Mouse (Mus musculus) C2C12 (cell line): ENCODE results near the gene Mlxipl. TPM values are rescaled to one million over a fixed set of nuclear protein-coding genes. Genes with fewer than 3 reads are reported as not detected.

ENCODE experiments used
- H3K27me3 ChIP-seq: one replicate; pipeline ENCODE4 v1.6.1; 2011; ENCODE audit not compliant: control insufficient read depth, insufficient read depth, insufficient read length
- H3K36me3 ChIP-seq: one replicate; pipeline ENCODE4 v1.6.1; 2011; ENCODE audit not compliant: control insufficient read depth, insufficient read depth
- H3K4me3 ChIP-seq: one replicate; pipeline ENCODE4 v1.5.1; 2011; ENCODE audit warnings: mild to moderate bottlenecking, control low read depth; ENCODE audit not compliant: poor library complexity, insufficient read depth, severe bottlenecking
- H3K79me2 ChIP-seq: one replicate; pipeline ENCODE4 v1.6.1; 2011; ENCODE audit not compliant: control insufficient read depth, insufficient read depth
- H3K79me3 ChIP-seq: one replicate; pipeline ENCODE4 v1.6.1; 2011; ENCODE audit warnings: low read depth, control low read depth
- H3ac ChIP-seq: one replicate; pipeline ENCODE3; 2011; ENCODE audit warnings: low read depth; ENCODE audit not compliant: control insufficient read depth, insufficient read length
- CEBPB ChIP-seq: IDR thresholded peaks from one replicate; pipeline ENCODE4 v1.6.1; 2011; ENCODE audit warnings: low read depth, mild to moderate bottlenecking, control low read depth, moderate library complexity
- CTCF ChIP-seq: IDR thresholded peaks from one replicate; pipeline ENCODE4 v1.5.1; 2011; ENCODE audit not compliant: control insufficient read depth, insufficient read depth, insufficient read length
- FOSL1 ChIP-seq: IDR thresholded peaks from one replicate; pipeline ENCODE4 v1.8.0; 2011; ENCODE audit warnings: mild to moderate bottlenecking, low read length; ENCODE audit not compliant: poor library complexity, insufficient read depth, severe bottlenecking
- MAX ChIP-seq: IDR thresholded peaks from one replicate; pipeline ENCODE4 v1.6.1; 2011; ENCODE audit warnings: mild to moderate bottlenecking, control low read depth
- MYOD1 ChIP-seq: IDR thresholded peaks from one replicate; pipeline ENCODE4 v1.6.1; 2011; ENCODE audit warnings: low read depth; ENCODE audit not compliant: control insufficient read depth, insufficient read length
- MYOG ChIP-seq: IDR thresholded peaks from one replicate; pipeline ENCODE4 v1.6.1; 2011; ENCODE audit not compliant: control insufficient read depth, insufficient read length; ENCODE audit errors: extremely low read depth
- USF1 ChIP-seq: IDR thresholded peaks from one replicate; pipeline ENCODE4 v1.6.1; 2011; ENCODE audit warnings: low read depth, mild to moderate bottlenecking, control low read depth, moderate library complexity
- polyA plus RNA-seq: library from polyadenylated mRNA; unstranded; fragments of >200 nt; fragmentation: generic; extraction: Trizol; gene quantifications from one replicate; pipeline ENCODE4 v1.2.1, GENCODE M21; 2012; ENCODE audit warnings: missing spikeins

The Mlxipl gene
- polyA plus RNA-seq, 1 experiment, result not detected

GRCm38 (mm10) chr5:135179616-135180015, 89.9 kb downstream of the Mlxipl start:
- peaks cover 48% of the 10 kb centered on the region for H3K36me3 ChIP-seq
- H3K4me3 ChIP-seq, result no peak overlapping the region
- H3K27me3 ChIP-seq, result no peaks in the 10 kb centered on the region

GRCm38 (mm10) chr5:135180796-135181195, 91.1 kb downstream of the Mlxipl start:
- H3ac ChIP-seq, result no peak overlapping the region
- TF ChIP-seq USF1, result no peak
- no peak for TF ChIP-seq FOSL1
- TF ChIP-seq CEBPB, result no peak
- TF ChIP-seq MAX, result no peak
- TF ChIP-seq MYOG, result no peak
- TF ChIP-seq MYOD1, result no peak
- TF ChIP-seq CTCF, result no peak
- no peaks in the 10 kb centered on the region for H3K79me3 ChIP-seq
- peaks cover 41% of the 10 kb centered on the region for H3K36me3 ChIP-seq
- no peaks in the 10 kb centered on the region for H3K27me3 ChIP-seq
- H3K4me3 ChIP-seq, result no peak overlapping the region
- H3K79me2 ChIP-seq, result no peaks in the 10 kb centered on the region

More at GRCm38 (mm10) chr5:135179616-135180015, 89.9 kb downstream of the Mlxipl start:
- Histone ChIP-seq H3K79me3 (no peaks in the 10 kb centered on the region), H3K79me2 (no peaks in the 10 kb centered on the region), H3ac (no peak overlapping the region)
- no peak for TF ChIP-seq CEBPB
- TF ChIP-seq USF1, result no peak
- no peak for TF ChIP-seq MAX
- no peak for TF ChIP-seq FOSL1
- TF ChIP-seq MYOG, result no peak
- TF ChIP-seq CTCF, result no peak
- TF ChIP-seq MYOD1, result no peak

- H3K79me3 ChIP-seq, result no peaks in the 10 kb centered on the region
- no peaks in the 10 kb centered on the region for H3K27me3 ChIP-seq
- no peak for TF ChIP-seq CTCF
- H3K4me3 ChIP-seq, result no peak overlapping the region
- H3K36me3 ChIP-seq, result peaks cover 41% of the 10 kb centered on the region
- no peaks in the 10 kb centered on the region for H3K79me2 ChIP-seq
- no peak overlapping the region for H3ac ChIP-seq
Measured at GRCm38 (mm10) chr5:135181776-135182175, 92.1 kb downstream of the Mlxipl start.

- Histone ChIP-seq H3K79me3 (peaks cover 8% of the 10 kb centered on the region), H3K4me3 (no peak overlapping the region), H3K27me3 (no peaks in the 10 kb centered on the region), H3ac (no peak overlapping the region), H3K36me3 (peaks cover 35% of the 10 kb centered on the region), H3K79me2 (peaks cover 11% of the 10 kb centered on the region)
- no peak for TF ChIP-seq MYOD1
- no peak for TF ChIP-seq FOSL1
Measured at GRCm38 (mm10) chr5:135183131-135183861, 93.6 kb downstream of the Mlxipl start.

- Histone ChIP-seq H3K4me3 (no peak overlapping the region), H3K27me3 (no peaks in the 10 kb centered on the region), H3K79me2 (peaks cover 28% of the 10 kb centered on the region), H3K36me3 (peaks cover 32% of the 10 kb centered on the region), H3ac (no peak overlapping the region), H3K79me3 (peaks cover 25% of the 10 kb centered on the region)
- no peak for TF ChIP-seq MYOG
- no peak for TF ChIP-seq MYOD1
- TF ChIP-seq USF1, result no peak
- TF ChIP-seq MAX, result no peak
- no peak for TF ChIP-seq CTCF
- TF ChIP-seq FOSL1, result no peak
- TF ChIP-seq CEBPB, result no peak
Measured at GRCm38 (mm10) chr5:135185016-135185415, 95.3 kb downstream of the Mlxipl start.

GRCm38 (mm10) chr5:135185596-135185995, 95.9 kb downstream of the Mlxipl start:
- TF ChIP-seq CEBPB (no peak), MYOD1 (no peak), USF1 (no peak), CTCF (no peak)
- H3K4me3 ChIP-seq, result no peak overlapping the region
- H3K79me2 ChIP-seq, result peaks cover 34% of the 10 kb centered on the region
- peaks cover 31% of the 10 kb centered on the region for H3K79me3 ChIP-seq
- H3K27me3 ChIP-seq, result no peaks in the 10 kb centered on the region
- no peak overlapping the region for H3ac ChIP-seq
- H3K36me3 ChIP-seq, result peaks cover 30% of the 10 kb centered on the region
